Mouse (Mus musculus): ENCODE measurements at regions not wholly inside any gene's neighbourhood (a gene's known extent, or its start where the extent isn't known, plus 50 kb on each side); places are given as distances from the start of the nearest gene placed in this dataset.

DNA sequence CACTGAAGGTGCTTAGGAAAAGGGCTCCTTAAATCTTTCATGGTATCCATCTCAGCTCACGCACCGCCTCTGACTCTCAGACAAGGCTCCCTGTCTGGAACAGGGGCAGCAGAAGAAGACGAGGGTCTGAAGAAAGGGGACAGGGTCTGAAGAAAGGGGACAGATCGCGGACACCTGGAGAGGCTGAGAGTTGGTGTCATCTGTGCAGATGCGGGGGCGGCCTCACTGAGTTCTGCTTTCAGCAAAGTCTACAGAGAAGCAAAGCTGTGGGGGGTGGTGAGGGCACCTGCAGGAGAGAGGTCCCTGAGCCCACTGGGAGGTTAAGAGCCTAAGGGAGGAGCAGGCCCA is 526.2 kb downstream of the Vrk1 start:
- Histone ChIP-seq H3K27me3 (ENCODE audit: control insufficient read depth, insufficient read depth, low read length) (peaks cover 3% of the 10 kb centered on the region; the same call in 1 of the 2 replicates), H3K9ac (ENCODE audit: low read length) (no peak overlapping the region), H3K27ac (replicated peaks; ENCODE audit: low read depth, low read length) (no peak overlapping the region), H3K4me3 (ENCODE audit: low read depth, low read length) (no peak overlapping the region), H3K4me1 (ENCODE audit: control insufficient read depth, insufficient read depth, low read length) (no peaks in the 10 kb centered on the region), H3K4me2 (ENCODE audit: low read depth, severe bottlenecking) (no peak overlapping the region), H3K9me3 (ENCODE audit: control insufficient read depth, low read length) (no peaks in the 10 kb centered on the region), H3K36me3 (ENCODE audit: control insufficient read depth, insufficient read depth, low read length) (no peaks in the 10 kb centered on the region)
- ATAC-seq (ENCODE audit: insufficient number of reproducible peaks, low FRiP score, low TSS enrichment, low read depth) = no peak
- WGBS = 3% methylated on average over 7 of the region's 7 CpGs
- DNase-seq (ENCODE audit: low spot score) = no peak

- DNase-seq (ENCODE audit: low spot score) (no peak), ATAC-seq (ENCODE audit: insufficient number of reproducible peaks, low FRiP score, low TSS enrichment, low read depth) (no peak)
- Histone ChIP-seq H3K9ac (ENCODE audit: low read length) (no peak overlapping the region), H3K4me2 (ENCODE audit: low read depth, severe bottlenecking) (no peak overlapping the region), H3K9me3 (ENCODE audit: control insufficient read depth, low read length) (no peaks in the 10 kb centered on the region), H3K36me3 (ENCODE audit: control insufficient read depth, insufficient read depth, low read length) (no peaks in the 10 kb centered on the region), H3K4me3 (ENCODE audit: low read depth, low read length) (no peak overlapping the region), H3K27me3 (ENCODE audit: control insufficient read depth, insufficient read depth, low read length) (no peaks in the 10 kb centered on the region), H3K27ac (replicated peaks; ENCODE audit: low read depth, low read length) (no peak overlapping the region), H3K4me1 (ENCODE audit: control insufficient read depth, insufficient read depth, low read length) (no peaks in the 10 kb centered on the region)
- 53% methylated on average over 6 of the region's 6 CpGs for WGBS
Measured at GRCm38 (mm10) chr12:106540003-106540402, 530.0 kb downstream of the Vrk1 start.

GRCm38 (mm10) chr12:106559566-106559965 is 549.5 kb downstream of the Vrk1 start:
- no peak for ATAC-seq (ENCODE audit: insufficient number of reproducible peaks, low FRiP score, low TSS enrichment, low read depth)
- WGBS = 81% methylated on average over 9 of the region's 9 CpGs

GRCm38 (mm10) chr12:106565263-106565681 is 555.2 kb downstream of the Vrk1 start:
- Histone ChIP-seq H3K27me3 (ENCODE audit: control insufficient read depth, insufficient read depth, low read length) (no peaks in the 10 kb centered on the region), H3K9me3 (ENCODE audit: control insufficient read depth, low read length) (peaks cover 2% of the 10 kb centered on the region; the same call in 1 of the 2 replicates), H3K27ac (replicated peaks; ENCODE audit: low read depth, low read length) (no peak overlapping the region), H3K4me3 (ENCODE audit: low read depth, low read length) (no peak overlapping the region), H3K36me3 (ENCODE audit: control insufficient read depth, insufficient read depth, low read length) (no peaks in the 10 kb centered on the region), H3K4me2 (ENCODE audit: low read depth, severe bottlenecking) (no peak overlapping the region), H3K9ac (ENCODE audit: low read length) (no peak overlapping the region), H3K4me1 (ENCODE audit: control insufficient read depth, insufficient read depth, low read length) (no peaks in the 10 kb centered on the region)
- DNase-seq (ENCODE audit: low spot score) (no peak), ATAC-seq (ENCODE audit: insufficient number of reproducible peaks, low FRiP score, low TSS enrichment, low read depth) (no peak)
- WGBS = 17% methylated on average over 6 of the region's 6 CpGs

More at GRCm38 (mm10) chr12:106559566-106559965, 549.5 kb downstream of the Vrk1 start:
- DNase-seq (ENCODE audit: low spot score) = no peak
- peaks cover 2% of the 10 kb centered on the region; the same call in 1 of the 2 replicates for H3K9me3 ChIP-seq (ENCODE audit: control insufficient read depth, low read length)
- no peak overlapping the region for H3K27ac ChIP-seq (replicated peaks; ENCODE audit: low read depth, low read length)
- H3K4me2 ChIP-seq (ENCODE audit: low read depth, severe bottlenecking) = no peak overlapping the region
- no peaks in the 10 kb centered on the region for H3K4me1 ChIP-seq (ENCODE audit: control insufficient read depth, insufficient read depth, low read length)
- H3K36me3 ChIP-seq (ENCODE audit: control insufficient read depth, insufficient read depth, low read length) = no peaks in the 10 kb centered on the region
- H3K4me3 ChIP-seq (ENCODE audit: low read depth, low read length) = no peak overlapping the region
- no peak overlapping the region for H3K9ac ChIP-seq (ENCODE audit: low read length)
- H3K27me3 ChIP-seq (ENCODE audit: control insufficient read depth, insufficient read depth, low read length) = no peaks in the 10 kb centered on the region

- WGBS = 93% methylated on average over 4 of the region's 4 CpGs
- no peak overlapping the region for H3K4me2 ChIP-seq (ENCODE audit: low read depth, severe bottlenecking)
- DNase-seq (ENCODE audit: low spot score) (no peak), ATAC-seq (ENCODE audit: insufficient number of reproducible peaks, low FRiP score, low TSS enrichment, low read depth) (no peak)
- no peak overlapping the region for H3K4me3 ChIP-seq (ENCODE audit: low read depth, low read length)
- H3K27me3 ChIP-seq (ENCODE audit: control insufficient read depth, insufficient read depth, low read length) = no peaks in the 10 kb centered on the region
- H3K27ac ChIP-seq (replicated peaks; ENCODE audit: low read depth, low read length) = no peak overlapping the region
- no peak overlapping the region for H3K9ac ChIP-seq (ENCODE audit: low read length)
- peaks cover 2% of the 10 kb centered on the region; the same call in 1 of the 2 replicates for H3K9me3 ChIP-seq (ENCODE audit: control insufficient read depth, low read length)
- H3K36me3 ChIP-seq (ENCODE audit: control insufficient read depth, insufficient read depth, low read length) = no peaks in the 10 kb centered on the region
- H3K4me1 ChIP-seq (ENCODE audit: control insufficient read depth, insufficient read depth, low read length) = no peaks in the 10 kb centered on the region
Measured at GRCm38 (mm10) chr12:106566361-106566760, 556.3 kb downstream of the Vrk1 start.

DNA sequence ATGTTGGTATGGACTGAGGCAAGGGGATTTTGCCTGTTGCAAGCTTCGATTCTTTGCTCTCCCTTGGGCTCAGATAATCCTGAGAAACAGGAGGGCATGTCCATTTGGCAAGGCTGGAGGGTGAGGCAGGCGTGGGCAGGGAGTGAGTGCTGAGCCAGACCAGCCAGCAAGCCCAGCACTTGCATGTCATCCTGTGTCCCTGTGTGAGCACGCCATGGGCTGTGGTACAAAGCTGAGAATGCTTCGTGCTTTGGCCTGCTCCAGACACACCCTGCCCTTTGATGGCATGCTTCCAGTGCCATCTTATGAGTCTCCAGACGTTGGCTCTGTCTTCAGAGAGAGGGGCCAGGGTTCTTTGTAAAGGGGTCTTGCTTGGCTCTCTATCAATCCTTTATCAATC is 557.1 kb downstream of the Vrk1 start:
- Histone ChIP-seq H3K4me3 (ENCODE audit: low read depth, low read length) (no peak overlapping the region), H3K9me3 (ENCODE audit: control insufficient read depth, low read length) (no peaks in the 10 kb centered on the region), H3K36me3 (ENCODE audit: control insufficient read depth, insufficient read depth, low read length) (no peaks in the 10 kb centered on the region), H3K4me1 (ENCODE audit: control insufficient read depth, insufficient read depth, low read length) (no peaks in the 10 kb centered on the region), H3K27ac (replicated peaks; ENCODE audit: low read depth, low read length) (no peak overlapping the region), H3K27me3 (ENCODE audit: control insufficient read depth, insufficient read depth, low read length) (no peaks in the 10 kb centered on the region), H3K4me2 (ENCODE audit: low read depth, severe bottlenecking) (no peak overlapping the region), H3K9ac (ENCODE audit: low read length) (no peak overlapping the region)
- DNase-seq (ENCODE audit: low spot score) = no peak
- no peak for ATAC-seq (ENCODE audit: insufficient number of reproducible peaks, low FRiP score, low TSS enrichment, low read depth)
- 81% methylated on average over 5 of the region's 5 CpGs for WGBS

DNA sequence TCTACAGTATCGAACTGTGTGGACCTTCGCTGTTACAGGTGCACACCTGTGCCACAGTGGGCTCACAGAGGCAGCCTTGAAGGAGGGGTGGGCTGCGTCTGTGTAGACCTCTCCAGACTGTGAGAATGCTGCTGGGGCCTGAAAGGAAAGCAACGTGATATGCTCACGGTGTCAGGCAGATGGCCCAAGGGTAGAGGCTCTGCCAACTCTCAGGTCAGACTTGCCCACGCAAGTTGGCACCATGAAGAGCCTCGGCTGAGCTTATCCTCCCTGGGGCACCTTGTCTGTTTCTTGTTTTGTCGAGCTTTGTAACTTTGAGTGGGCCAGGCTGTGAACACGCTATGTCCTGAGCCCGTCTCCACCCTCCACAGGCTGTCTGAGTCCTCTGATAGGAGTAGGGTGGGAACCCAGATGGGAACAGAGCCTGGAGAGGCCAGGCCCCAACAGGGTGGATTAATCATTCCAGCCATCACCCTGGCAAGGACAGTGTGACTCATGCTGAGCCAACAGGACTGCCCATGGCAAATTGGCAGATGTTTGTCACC is 558.6 kb downstream of the Vrk1 start:
- no peaks in the 10 kb centered on the region for H3K27me3 ChIP-seq (ENCODE audit: control insufficient read depth, insufficient read depth, low read length)
- H3K36me3 ChIP-seq (ENCODE audit: control insufficient read depth, insufficient read depth, low read length) = no peaks in the 10 kb centered on the region
- H3K4me2 ChIP-seq (ENCODE audit: low read depth, severe bottlenecking) = no peak overlapping the region
- 87% methylated on average over 10 of the region's 10 CpGs for WGBS
- H3K27ac ChIP-seq (replicated peaks; ENCODE audit: low read depth, low read length) = no peak overlapping the region
- no peak for DNase-seq (ENCODE audit: low spot score)
- no peaks in the 10 kb centered on the region for H3K4me1 ChIP-seq (ENCODE audit: control insufficient read depth, insufficient read depth, low read length)
- no peak overlapping the region for H3K9ac ChIP-seq (ENCODE audit: low read length)
- H3K4me3 ChIP-seq (ENCODE audit: low read depth, low read length) = no peak overlapping the region
- no peak for ATAC-seq (ENCODE audit: insufficient number of reproducible peaks, low FRiP score, low TSS enrichment, low read depth)
- H3K9me3 ChIP-seq (ENCODE audit: control insufficient read depth, low read length) = no peaks in the 10 kb centered on the region

GRCm38 (mm10) chr12:106572956-106573355 is 562.9 kb downstream of the Vrk1 start:
- DNase-seq (ENCODE audit: low spot score) = no peak
- no peak for ATAC-seq (ENCODE audit: insufficient number of reproducible peaks, low FRiP score, low TSS enrichment, low read depth)
- no peaks in the 10 kb centered on the region for H3K4me1 ChIP-seq (ENCODE audit: control insufficient read depth, insufficient read depth, low read length)
- no peaks in the 10 kb centered on the region for H3K9me3 ChIP-seq (ENCODE audit: control insufficient read depth, low read length)
- no peak overlapping the region for H3K4me2 ChIP-seq (ENCODE audit: low read depth, severe bottlenecking)
- no peak overlapping the region for H3K4me3 ChIP-seq (ENCODE audit: low read depth, low read length)
- H3K36me3 ChIP-seq (ENCODE audit: control insufficient read depth, insufficient read depth, low read length) = no peaks in the 10 kb centered on the region
- no peak overlapping the region for H3K27ac ChIP-seq (replicated peaks; ENCODE audit: low read depth, low read length)
- 89% methylated on average over 5 of the region's 5 CpGs for WGBS
- H3K27me3 ChIP-seq (ENCODE audit: control insufficient read depth, insufficient read depth, low read length) = no peaks in the 10 kb centered on the region
- H3K9ac ChIP-seq (ENCODE audit: low read length) = no peak overlapping the region

DNA sequence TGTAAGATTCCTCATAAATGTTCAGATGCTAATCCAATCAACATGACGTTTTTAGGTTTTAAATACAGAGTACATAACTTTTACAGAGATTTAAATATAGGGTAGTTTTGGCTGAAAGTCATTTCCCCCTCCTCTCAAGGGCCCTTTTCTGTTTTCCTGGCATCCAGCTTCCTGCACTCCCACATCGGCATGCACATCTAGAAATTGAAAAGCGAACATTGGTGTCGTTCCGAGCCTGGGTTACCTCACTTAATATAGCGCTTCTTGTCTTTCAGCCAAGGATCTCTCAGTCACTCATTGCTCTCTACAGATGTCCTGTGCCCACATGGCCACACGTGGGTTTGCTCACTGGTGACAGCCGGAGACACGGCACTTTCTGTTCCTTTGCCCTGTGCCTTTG is 572.7 kb downstream of the Vrk1 start:
- no peak overlapping the region for H3K9ac ChIP-seq (ENCODE audit: low read length)
- 61% methylated on average over 9 of the region's 9 CpGs for WGBS
- H3K4me2 ChIP-seq (ENCODE audit: low read depth, severe bottlenecking) = no peak overlapping the region
- H3K27ac ChIP-seq (replicated peaks; ENCODE audit: low read depth, low read length) = no peak overlapping the region
- no peaks in the 10 kb centered on the region for H3K4me1 ChIP-seq (ENCODE audit: control insufficient read depth, insufficient read depth, low read length)
- ATAC-seq (ENCODE audit: insufficient number of reproducible peaks, low FRiP score, low TSS enrichment, low read depth) (no peak), DNase-seq (ENCODE audit: low spot score) (no peak)
- H3K4me3 ChIP-seq (ENCODE audit: low read depth, low read length) = no peak overlapping the region
- no peaks in the 10 kb centered on the region for H3K36me3 ChIP-seq (ENCODE audit: control insufficient read depth, insufficient read depth, low read length)
- no peaks in the 10 kb centered on the region for H3K27me3 ChIP-seq (ENCODE audit: control insufficient read depth, insufficient read depth, low read length)
- H3K9me3 ChIP-seq (ENCODE audit: control insufficient read depth, low read length) = no peaks in the 10 kb centered on the region

All from limb, embryonic 11.5 days (tissue).